Mouse (Mus musculus) cerebellum, adult 11-12 months (tissue): ENCODE results near the gene Zfp27.

Source experiments
- DNase-seq: peaks from one replicate; pipeline ENCODE4 v3.0.0; 2022

Zfp27 gene

DNA sequence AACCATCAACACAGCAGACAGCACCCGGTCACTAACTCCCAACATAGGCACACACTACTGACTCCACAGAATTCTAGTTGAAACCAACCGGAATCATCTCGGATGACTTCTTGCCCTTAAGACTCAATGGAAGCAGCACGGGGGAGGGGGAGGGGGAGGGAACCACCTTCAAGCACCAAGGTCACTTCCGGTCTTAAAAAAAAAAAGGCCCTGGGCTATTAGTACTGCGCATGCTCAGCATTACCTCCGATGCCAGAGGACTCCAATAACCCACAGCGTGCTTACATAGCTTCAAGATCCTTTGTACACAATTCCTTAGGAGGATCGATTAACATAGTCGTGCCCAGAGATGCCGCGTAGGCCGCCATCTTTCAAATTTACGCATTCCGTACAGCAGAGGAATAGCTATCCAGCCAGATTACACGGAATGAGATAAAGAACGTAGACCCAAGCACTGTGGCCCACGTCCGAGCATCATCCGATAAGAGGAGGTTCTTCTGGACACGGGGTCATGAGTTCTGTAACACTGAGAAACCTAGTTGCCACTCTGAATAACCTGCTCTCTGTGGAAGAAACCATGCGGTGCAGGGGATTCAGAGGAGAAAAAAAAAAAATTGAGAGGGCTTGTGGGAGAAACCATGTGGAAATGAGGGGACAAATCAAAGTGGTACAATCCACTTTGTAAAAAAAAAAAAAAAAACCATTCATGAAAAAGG is at the start of gene Zfp27:
Zfp27 (minus strand) TSS at position 607 of the 716 bp plus-strand sequence.
- peak; percentile 85 for DNase-seq

DNA sequence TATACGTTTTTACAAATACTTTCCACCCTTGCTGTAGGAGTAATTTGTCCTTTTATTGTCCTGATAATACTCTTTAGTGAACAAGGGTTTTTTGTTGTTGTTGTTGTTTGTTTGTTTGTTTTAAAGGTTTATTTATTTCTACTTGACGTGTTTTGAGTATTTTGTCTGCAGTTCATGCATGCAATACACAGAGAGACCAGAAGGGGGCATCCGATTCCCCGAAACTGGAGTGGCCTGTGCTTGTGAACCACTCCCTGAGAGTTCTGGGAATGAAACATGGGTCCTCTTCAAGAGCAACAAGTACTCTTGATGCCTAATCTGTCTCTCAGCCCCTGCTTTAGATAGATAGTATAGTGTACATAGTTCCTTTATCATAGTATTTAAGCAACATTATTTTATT is 48.4 kb upstream of the Zfp27 start:
- no peak for DNase-seq

GRCm38 (mm10) chr7:29953513-29954401 is 47.4 kb upstream of the Zfp27 start, which contains the start of gene Zfp74:
Gene Zfp74 (minus strand): TSS chr7:29954089.
- DNase-seq: peak; percentile 78

- no peak for DNase-seq
Measured at GRCm38 (mm10) chr7:29953086-29953485, 46.7 kb upstream of the Zfp27 start.

DNA sequence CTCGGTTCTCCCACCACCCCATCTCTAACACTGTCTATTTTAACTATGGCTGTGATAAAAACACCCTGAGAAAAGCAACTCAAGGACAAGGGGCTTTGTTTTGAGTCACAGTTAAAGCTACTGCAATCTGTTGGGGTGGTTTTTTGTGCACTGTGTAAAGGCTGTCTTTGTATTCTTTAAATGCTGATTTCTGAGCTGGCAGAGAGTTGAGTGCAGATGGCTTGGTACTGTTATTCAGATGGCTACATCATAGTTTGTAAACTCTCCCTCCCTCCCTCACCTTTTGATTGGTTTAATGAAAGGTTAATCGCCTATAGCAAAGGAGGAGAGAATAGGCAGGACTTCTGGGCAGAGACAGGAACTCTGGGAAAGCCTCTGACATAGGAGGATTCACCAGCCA is 37.8 kb upstream of the Zfp27 start:
- DNase-seq: no peak

GRCm38 (mm10) chr7:29943720-29944119 is 37.3 kb upstream of the Zfp27 start:
- DNase-seq: no peak

DNA sequence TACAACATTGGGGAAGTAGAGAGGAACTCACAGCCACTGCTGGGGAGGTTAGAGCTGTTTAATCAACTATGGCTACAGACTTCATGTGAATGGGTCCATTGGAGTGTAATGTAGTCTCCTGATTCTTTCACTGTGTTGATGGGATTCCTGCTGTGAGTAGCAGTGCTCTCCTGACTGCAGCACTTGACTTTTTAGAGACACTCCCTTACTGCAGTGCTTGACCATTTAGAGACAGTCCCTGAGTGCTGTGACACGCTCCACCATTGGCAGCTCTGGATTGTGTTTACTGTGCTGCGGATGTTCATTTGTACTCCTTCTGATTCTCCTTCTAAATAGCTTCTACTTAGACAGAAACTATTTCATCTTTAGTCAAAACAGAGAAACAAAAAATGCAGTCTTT is 36.4 kb upstream of the Zfp27 start:
- no peak for DNase-seq

GRCm38 (mm10) chr7:29941027-29941426 is 34.7 kb upstream of the Zfp27 start:
- DNase-seq: no peak

DNA sequence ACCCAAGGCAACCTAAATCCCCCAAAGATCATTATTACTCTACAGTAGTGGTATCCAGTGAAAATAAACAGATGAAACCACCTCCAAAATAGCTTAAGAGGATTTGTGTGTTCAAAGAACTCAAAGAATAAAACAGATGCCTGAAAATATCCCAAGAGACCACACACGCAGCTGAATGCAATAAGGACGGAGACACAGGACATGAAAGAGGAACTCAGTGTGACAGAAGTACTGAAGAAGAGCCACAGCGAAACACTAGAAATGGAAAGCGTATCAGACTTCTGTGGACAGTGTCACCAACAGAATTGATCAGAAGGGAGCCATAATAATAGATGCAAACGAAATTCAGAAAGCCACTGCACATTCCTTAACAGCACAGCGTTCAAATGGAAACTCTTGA is 32.5 kb upstream of the Zfp27 start:
- no peak for DNase-seq

DNA sequence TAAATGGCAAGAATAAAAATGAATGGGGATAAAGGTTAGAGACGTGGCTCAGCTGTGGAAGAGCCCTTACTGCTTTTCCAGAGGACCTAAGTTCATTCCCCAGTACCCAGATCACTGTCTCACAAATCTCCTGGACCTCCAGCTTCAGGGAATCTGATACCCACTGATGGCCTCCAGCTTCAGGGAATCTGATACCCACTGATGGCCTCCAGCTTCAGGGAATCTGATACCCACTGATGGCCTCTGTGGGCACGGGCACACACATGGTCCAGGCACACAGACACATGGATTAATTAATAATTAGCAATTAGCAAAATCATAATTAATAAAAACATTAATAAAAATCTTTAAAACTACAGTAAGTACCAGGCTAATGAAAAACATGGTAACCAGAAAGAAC is 16.4 kb upstream of the Zfp27 start:
- DNase-seq: no peak

DNA sequence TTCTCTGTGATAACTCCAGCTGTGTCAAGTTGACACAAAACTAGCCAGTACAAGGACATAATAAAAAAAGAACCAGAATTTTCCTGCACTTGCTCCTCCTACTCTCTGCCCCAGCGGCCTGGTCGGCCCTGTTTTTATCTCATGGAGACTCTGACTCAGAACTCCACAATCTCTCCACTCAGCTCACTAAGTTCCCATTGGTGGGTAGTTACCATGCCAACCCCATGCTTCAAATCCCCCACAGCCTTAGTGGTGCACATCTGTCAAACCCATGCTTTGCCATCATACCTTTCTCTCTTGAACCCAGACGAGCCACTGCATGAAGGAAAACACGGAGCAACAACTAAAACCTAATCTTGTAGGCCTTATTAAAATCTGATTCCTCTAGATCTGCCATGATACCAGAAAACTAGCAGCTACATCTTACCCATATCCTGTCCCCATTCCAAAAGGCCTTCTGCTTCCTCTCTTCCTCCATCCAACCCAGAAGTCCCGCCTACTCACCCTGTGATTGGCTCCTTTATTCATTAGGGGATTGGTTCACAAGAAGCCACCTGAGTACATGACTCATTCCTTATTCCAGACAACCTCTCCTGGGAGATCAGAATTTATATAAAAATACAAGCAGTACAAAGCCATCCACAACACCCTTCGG is 15.2 kb upstream of the Zfp27 start:
- no peak for DNase-seq

DNA sequence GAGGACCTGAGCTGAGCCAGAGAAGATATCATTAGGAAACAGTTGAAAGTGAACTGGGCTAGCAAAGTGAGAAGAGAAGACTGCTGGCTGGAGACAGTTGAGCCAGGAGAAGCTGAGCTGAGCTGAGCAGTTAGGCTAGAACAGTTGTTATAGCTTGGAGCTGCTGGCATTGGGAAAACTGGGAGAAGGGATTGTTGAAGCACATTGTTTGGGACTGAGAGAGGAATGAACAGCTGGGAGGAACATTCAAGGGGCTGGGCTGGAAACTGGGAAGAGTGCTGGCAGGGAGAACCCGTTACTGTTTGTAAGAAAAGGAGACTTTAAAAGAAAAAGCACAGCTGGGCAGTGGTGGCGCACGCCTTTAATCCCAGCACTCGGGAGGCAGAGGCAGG is 11.7 kb upstream of the Zfp27 start:
- DNase-seq: no peak

DNA sequence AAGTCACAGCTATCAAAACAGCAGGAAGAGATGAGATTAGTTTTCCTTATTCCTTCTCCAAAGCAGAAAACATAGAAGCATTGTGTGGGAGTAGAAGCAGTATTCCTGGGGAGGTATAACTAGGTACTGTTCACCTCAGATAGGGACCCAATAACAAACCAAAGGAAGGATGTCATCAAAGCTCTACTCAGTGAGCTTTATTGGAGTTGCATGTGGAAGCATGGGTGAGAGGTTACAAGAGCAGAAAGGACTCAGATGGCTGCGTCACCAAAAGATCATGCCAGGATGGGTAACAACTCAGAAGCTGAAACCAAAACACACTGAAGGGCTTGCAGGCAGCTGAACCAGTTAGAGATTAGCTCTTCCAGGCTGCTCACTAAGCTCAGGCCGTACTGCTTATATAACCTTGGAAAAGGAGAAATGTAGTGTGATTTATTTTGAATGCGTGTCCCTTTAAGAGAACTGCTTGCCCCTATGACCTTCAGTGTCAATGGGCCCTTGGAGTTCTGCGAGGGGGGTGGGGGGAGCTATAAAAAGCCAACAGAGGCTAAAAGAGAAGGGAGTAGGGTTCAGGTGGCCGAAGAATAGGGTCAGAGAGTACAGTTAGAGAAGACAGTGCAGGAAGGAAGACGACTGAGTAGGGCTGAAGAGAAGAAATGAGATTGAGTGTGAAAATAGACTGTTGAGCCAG is 11.1 kb upstream of the Zfp27 start:
- DNase-seq: no peak

DNA sequence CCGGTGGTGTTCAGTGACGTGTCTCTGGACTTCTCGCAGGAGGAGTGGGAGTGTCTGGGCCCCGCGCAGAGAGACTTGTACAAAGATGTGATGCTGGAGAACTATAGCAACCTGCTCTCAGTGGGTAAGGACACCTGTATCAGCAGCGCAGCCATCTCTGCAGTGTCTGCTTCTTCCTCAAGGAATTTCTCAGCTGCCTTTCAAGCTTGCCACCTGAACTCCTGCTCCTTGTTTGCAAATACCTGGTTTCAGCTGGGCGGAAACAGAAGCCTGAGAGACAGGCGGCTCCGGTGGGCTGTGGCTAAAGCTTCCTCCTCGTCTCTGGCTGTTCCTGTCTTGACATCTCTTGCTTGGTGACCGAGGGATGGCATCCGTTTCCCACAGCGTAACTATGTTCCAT is 5.8 kb upstream of the Zfp27 start:
- DNase-seq: no peak

- peak; percentile 18 for DNase-seq
Measured at GRCm38 (mm10) chr7:29910252-29910651, 3.9 kb upstream of the Zfp27 start.

DNA sequence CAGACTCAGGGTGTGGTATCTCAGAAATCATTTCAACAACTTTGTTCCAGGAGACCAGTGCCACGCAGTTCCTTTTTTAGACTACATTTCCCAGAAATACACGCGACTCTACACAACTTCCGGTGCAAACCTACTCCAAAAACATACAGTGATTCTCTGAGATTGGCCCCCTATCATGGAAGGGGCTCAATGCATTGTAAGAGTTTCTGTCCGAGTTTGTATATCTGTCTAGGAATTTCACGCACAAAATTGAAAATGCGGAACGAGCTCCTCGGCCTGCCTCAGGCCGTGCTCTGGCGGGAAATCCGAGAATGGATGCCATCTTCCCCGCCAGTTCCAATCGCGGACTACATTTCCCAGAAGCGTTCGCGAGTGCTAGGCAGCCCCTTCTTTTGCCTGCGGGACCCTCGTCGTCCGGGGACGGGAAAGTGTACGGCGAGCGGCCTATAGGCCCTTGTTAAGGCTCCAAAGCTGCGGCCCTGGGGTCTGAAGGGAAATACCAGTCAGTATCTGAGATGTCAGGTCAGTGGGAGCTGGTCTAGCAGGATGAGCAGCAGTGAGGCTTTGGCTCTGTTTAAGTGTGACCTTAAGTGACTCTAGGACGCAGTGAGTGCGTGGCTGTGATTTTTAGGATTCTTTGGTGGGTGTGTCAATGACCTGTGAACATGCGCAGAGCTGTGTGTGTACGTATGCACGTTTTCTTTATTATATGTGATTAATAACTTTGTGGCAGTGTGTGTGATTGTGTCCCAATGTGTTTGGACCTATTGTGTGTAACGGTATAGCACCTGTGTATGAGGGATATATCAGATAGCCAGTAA is 2.0 kb upstream of the Zfp27 start, which contains the start of gene Zfp383:
Zfp383 (plus strand) TSS at position 94 of the 821 bp plus-strand sequence.
- DNase-seq: peak; percentile 74

DNA sequence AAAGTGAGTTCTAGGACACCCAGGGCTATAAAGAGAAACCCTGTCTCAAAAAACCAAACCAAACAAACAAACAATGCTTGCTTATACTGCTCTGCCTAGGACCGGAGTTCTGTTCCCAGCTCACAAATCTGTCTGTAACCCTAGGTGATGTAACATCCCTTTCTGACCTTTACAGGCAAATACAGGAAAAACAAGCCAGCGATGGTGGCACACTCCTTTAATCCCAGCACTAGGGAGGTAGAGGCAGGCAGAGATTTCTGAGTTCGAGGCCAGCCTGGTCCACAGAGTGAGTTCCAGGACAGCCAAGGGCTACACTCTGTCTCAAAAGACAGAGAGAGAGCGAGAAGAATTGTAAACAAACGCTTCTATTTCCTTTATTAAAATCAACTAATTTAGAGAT is 834 bp upstream of the Zfp27 start:
- DNase-seq: peak; percentile 22

GRCm38 (mm10) chr7:29906682-29907058 is 298 bp upstream of the Zfp27 start:
- DNase-seq: peak; percentile 16

- DNase-seq: no peak
Measured at GRCm38 (mm10) chr7:29904101-29904500, 2.3 kb downstream of the Zfp27 start.

DNA sequence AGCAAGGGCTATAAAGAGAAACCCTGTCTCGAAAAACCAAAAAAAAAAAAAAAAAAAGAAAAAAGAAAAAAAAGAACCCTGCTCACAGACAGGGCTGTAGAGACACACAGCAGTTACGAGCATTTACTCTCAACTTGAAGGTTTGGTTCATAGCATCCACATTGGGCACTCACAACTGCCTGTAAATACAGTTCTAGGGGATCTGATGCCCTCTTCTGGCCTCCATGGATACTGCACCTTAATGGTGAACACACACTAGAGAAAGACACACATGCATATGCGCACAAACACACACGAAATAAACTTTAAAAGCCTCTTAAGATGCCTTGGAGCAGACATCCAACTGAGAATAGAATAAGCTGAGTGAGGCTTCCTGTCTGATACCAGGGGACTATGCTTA is 8.0 kb downstream of the Zfp27 start:
- DNase-seq: no peak

GRCm38 (mm10) chr7:29892756-29893155 is 13.6 kb downstream of the Zfp27 start:
- no peak for DNase-seq

DNA sequence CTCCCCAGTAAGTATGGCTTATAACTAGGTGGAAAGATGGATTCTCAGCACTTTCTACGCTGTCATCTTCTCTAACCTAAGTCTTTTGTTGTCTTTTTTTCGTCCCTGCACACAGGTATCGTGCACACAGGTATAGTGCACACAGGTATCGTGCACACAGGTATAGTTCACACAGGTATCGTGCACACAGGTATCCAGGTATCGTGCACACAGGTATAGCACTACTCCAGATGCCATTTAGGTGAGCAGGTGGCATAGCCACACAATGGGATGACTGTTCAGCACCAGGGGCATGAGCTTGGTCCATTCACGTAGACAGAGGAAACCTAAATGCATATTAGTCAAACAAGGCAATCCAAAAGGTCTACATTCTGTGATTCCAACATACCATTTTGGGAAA is 15.9 kb downstream of the Zfp27 start:
- DNase-seq: no peak
